Mouse (Mus musculus) CD4-positive, CD25-positive, alpha-beta regulatory T cell, adult 4 months (primary cell): ENCODE data around the gene Flii. TPM values are rescaled to one million over a fixed set of nuclear protein-coding genes. Genes with fewer than 3 reads are reported as not detected.

Source experiments
- polyA plus RNA-seq, 2 experiments: library from polyadenylated mRNA; unstranded; fragments of 100-300 nt; shearing (Covaris generic); gene quantifications; one replicate each; pipeline ENCODE4 v1.2.1; 2017

The Flii gene
- polyA plus RNA-seq, 2 experiments from 2014 or later, result 67.8 to 101 TPM

Other genes starting within 250 kb of the Flii start
- 10 to 100 TPM; 22.1 to 38.0 TPM for gene Alkbh5, start 190.9 kb downstream of the Flii start, polyA plus RNA-seq
- 10 to 100 TPM in 1 of 2 experiments, 1 to 10 TPM in 1; 9.7 to 12.8 TPM for gene Llgl1, start 27.5 kb downstream of the Flii start, polyA plus RNA-seq
- gene Mief2, start 1.1 kb upstream of the Flii start, polyA plus RNA-seq, result 10 to 100 TPM in 1 of 2 experiments, 1 to 10 TPM in 1; 9.1 to 12.2 TPM
- gene Top3a, start 50.1 kb upstream of the Flii start, polyA plus RNA-seq, result 10 to 100 TPM; 13.8 to 25.0 TPM
- 1 to 10 TPM; 5.7 to 6.6 TPM for gene Smcr8, start 50.3 kb upstream of the Flii start, polyA plus RNA-seq
- 10 to 100 TPM; 18.6 to 33.7 TPM for gene Shmt1, start 84.5 kb upstream of the Flii start, polyA plus RNA-seq
- gene Dhrs7b, start 103.4 kb upstream of the Flii start, polyA plus RNA-seq, result 10 to 100 TPM; 22.4 to 24.8 TPM
- 10 to 100 TPM; 33.2 to 36.9 TPM for gene Tmem11, start 152.0 kb upstream of the Flii start, polyA plus RNA-seq
- 1 to 10 TPM; 6.9 to 9.9 TPM for gene Natd1, start 187.5 kb upstream of the Flii start, polyA plus RNA-seq
- gene Map2k3, start 204.8 kb upstream of the Flii start, polyA plus RNA-seq, result 10 to 100 TPM; 48.1 to 70.2 TPM